Comparison of ENCODE assay signal across 11 mouse cellular contexts in the genomic region with DNA sequence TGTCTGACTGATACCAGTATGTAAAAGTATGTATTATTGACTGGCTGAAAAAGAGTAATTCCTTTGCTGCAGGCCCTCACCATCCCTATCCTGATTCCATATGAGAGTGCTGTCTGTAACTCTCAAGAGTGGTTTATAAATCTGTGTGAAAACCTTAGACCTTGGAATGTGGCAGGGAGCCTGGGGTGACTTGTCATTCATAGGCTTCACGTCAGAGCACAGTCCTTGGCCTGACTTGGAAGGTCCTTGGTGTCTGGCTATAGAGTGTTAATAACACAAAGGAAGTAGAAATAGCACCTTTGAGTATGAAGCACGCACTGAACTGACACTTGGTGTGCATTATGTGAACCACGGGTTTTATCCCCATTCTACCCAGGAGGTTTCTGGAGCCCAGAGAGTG.
"Had no signal": no experiment of that assay in that cellular context is flagged by ENCODE, and none has a peak within 500 bp of the region (broad histone marks: within the 10 kb centered on the region; RNA-seq: fewer than 3 reads in every experiment).

No protein-coding gene starts in this region.

- DNase-seq: lung, adult 18-20 months; lung, embryonic 14.5 days; lung, postnatal 10 days; lung, postnatal 4 days; midbrain, embryonic 14.5 days; retina, postnatal 1 day; right cerebral cortex, adult 18-20 months; right cerebral cortex, postnatal 25 days; thymus, adult 18-20 months; thymus, postnatal 14 days; thymus, postnatal 36 days had no signal
